In genomic region chr9:107309171-107309570, GRCm38 (mm10) we compare ENCODE assay signal across 20 mouse cellular contexts. TPM values are rescaled to one million over a fixed set of nuclear protein-coding genes. Genes with fewer than 3 reads are reported as not detected.
DNase-seq lines count a peak whose midpoint lies in the region; ATAC-seq and TF ChIP-seq lines count a peak whose summit lies in the region.
"Had no signal": no experiment of that assay in that cellular context is flagged by ENCODE, and none has a peak within 500 bp of the region (broad histone marks: within the 10 kb centered on the region; RNA-seq: fewer than 3 reads in every experiment).

No protein-coding gene starts in this region.

- ATAC-seq in CD4-positive, CD25-positive, alpha-beta regulatory T cell, adult 4 months = no peak
- ATAC-seq in heart, embryonic 12.5 days (ENCODE audit: insufficient number of reproducible peaks, low FRiP score) = no peak
- ATAC-seq in kidney, embryonic 15.5 days (replicated peaks; ENCODE audit: low FRiP score) = 0 out of 2 replicates have a peak, but pooled peaks have one; percentile 10
- ATAC-seq: forebrain, postnatal 0 days; hindbrain, embryonic 16.5 days; liver, embryonic 12.5 days had no signal

- peak; percentile 49 for DNase-seq in CD4-positive, CD25-positive, alpha-beta regulatory T cell, adult 2 months (ENCODE audit: low read depth, low spot score)
- no peak for DNase-seq in heart, adult 11 months
- DNase-seq in kidney, postnatal 36 days = no peak
- DNase-seq in lung, postnatal 14 days = no peak
- DNase-seq: cerebellum, adult 8-10 months; forebrain, postnatal 0 days; lung, adult 2 months; lung, postnatal 4 days; thymus, postnatal 14 days had no signal

- 0 out of 2 replicates have a peak overlapping the region, but pooled peaks have one; percentile 2 for H3K27ac ChIP-seq in heart, embryonic 12.5 days (ENCODE audit: poor library complexity, severe bottlenecking)
- H3K27ac ChIP-seq in kidney, embryonic 15.5 days = no peak overlapping the region
- H3K27ac ChIP-seq in olfactory bulb, adult 2 months (ENCODE audit: insufficient read depth, low read depth, low read length) = peak overlapping the region; percentile 89
- H3K27ac ChIP-seq: forebrain, embryonic 10.5 days; limb, embryonic 12.5 days; liver, embryonic 12.5 days; midbrain, embryonic 12.5 days; neural tube, embryonic 13.5 days had no signal

- H3K9ac ChIP-seq in heart, embryonic 12.5 days = no peak overlapping the region
- H3K9ac ChIP-seq in kidney, embryonic 15.5 days = no peak overlapping the region
- H3K9ac ChIP-seq: forebrain, postnatal 0 days; limb, embryonic 12.5 days; liver, embryonic 12.5 days; midbrain, embryonic 12.5 days; neural tube, embryonic 13.5 days had no signal

- no peaks in the 10 kb centered on the region for H3K27me3 ChIP-seq in heart, embryonic 12.5 days (replicated peaks)
- H3K27me3 ChIP-seq in kidney, embryonic 15.5 days = no peaks in the 10 kb centered on the region
- H3K27me3 ChIP-seq: CH12.LX; limb, embryonic 12.5 days; liver, embryonic 12.5 days; midbrain, embryonic 12.5 days; neural tube, embryonic 13.5 days had no signal

- WGBS in heart, embryonic 12.5 days = 58% methylated on average over 9 of the region's 9 CpGs
- WGBS in kidney, embryonic 15.5 days = 46% methylated on average over 9 of the region's 9 CpGs
- WGBS in olfactory bulb, adult 2 months = 92% methylated on average over 9 of the region's 9 CpGs

- no peak for TF ChIP-seq CTCF in olfactory bulb, adult 2 months (IDR thresholded peaks at IDR 0.05; ENCODE audit: insufficient read depth, low read depth, low read length)

- H3K4me2 ChIP-seq in heart, embryonic 12.5 days = no peak overlapping the region
- no peak overlapping the region for H3K4me2 ChIP-seq in kidney, embryonic 15.5 days
- H3K4me2 ChIP-seq: limb, embryonic 12.5 days; liver, embryonic 12.5 days; midbrain, embryonic 12.5 days; neural tube, embryonic 13.5 days had no signal

- TF ChIP-seq POLR2A in olfactory bulb, adult 2 months (IDR thresholded peaks at IDR 0.05; ENCODE audit: insufficient read depth, low read depth, low read length) = no peak

- no peak overlapping the region for H3K4me3 ChIP-seq in heart, embryonic 12.5 days
- H3K4me3 ChIP-seq in kidney, embryonic 15.5 days (replicated peaks) = no peak overlapping the region
- H3K4me3 ChIP-seq in olfactory bulb, adult 2 months (ENCODE audit: insufficient read depth, low read depth, low read length) = no peak overlapping the region
- H3K4me3 ChIP-seq: forebrain, embryonic 10.5 days; limb, embryonic 12.5 days; liver, embryonic 12.5 days; midbrain, embryonic 12.5 days; neural tube, embryonic 13.5 days had no signal

- H3K36me3 ChIP-seq in heart, embryonic 12.5 days = no peaks in the 10 kb centered on the region
- H3K36me3 ChIP-seq in kidney, embryonic 15.5 days = no peaks in the 10 kb centered on the region
- H3K36me3 ChIP-seq: forebrain, embryonic 10.5 days; limb, embryonic 12.5 days; liver, embryonic 12.5 days; midbrain, embryonic 12.5 days; neural tube, embryonic 13.5 days had no signal

- peaks cover 40% of the 10 kb centered on the region for H3K4me1 ChIP-seq in heart, embryonic 12.5 days (replicated peaks)
- peaks cover 44% of the 10 kb centered on the region for H3K4me1 ChIP-seq in kidney, embryonic 15.5 days
- H3K4me1 ChIP-seq in olfactory bulb, adult 2 months (ENCODE audit: control insufficient read depth, insufficient read depth, low read length) = peaks cover 43% of the 10 kb centered on the region
- H3K4me1 ChIP-seq: midbrain, embryonic 12.5 days; neural tube, embryonic 13.5 days had no signal

- H3K9me3 ChIP-seq in heart, embryonic 12.5 days (replicated peaks) = no peaks in the 10 kb centered on the region
- no peaks in the 10 kb centered on the region for H3K9me3 ChIP-seq in kidney, embryonic 15.5 days (replicated peaks)
- H3K9me3 ChIP-seq: forebrain, embryonic 10.5 days; limb, embryonic 12.5 days; liver, embryonic 12.5 days; midbrain, embryonic 12.5 days; neural tube, embryonic 13.5 days had no signal

RNA-seq across cellular contexts. Expression of gene Cish, which starts 13.3 kb away (rescaled TPM):
- 100 to 1,000 TPM; 102 to 161 TPM for polyA plus RNA-seq in CD4-positive, CD25-positive, alpha-beta regulatory T cell, adult 4 months (2017; shearing (Covaris generic))
- 15.6 and 16.4 TPM in 2 replicates for polyA plus RNA-seq in heart, embryonic 12.5 days (2016; fragmentation: Nextera tagmentation; extraction: Ambion mirVana)
- polyA plus RNA-seq in kidney, embryonic 15.5 days (2015; fragmentation: Nextera tagmentation; extraction: Ambion mirVana) = 11.1 and 14.1 TPM in 2 replicates
- not detected in 2 replicates for polyA plus RNA-seq in olfactory bulb, adult 2 months (2012; ENCODE audit: insufficient read depth, insufficient read length, low replicate concordance, missing spikeins)

RNA-seq across cellular contexts. Expression of gene Mapkapk3, which starts 19.5 kb away (rescaled TPM):
- polyA plus RNA-seq in CD4-positive, CD25-positive, alpha-beta regulatory T cell, adult 4 months (2017; shearing (Covaris generic)) = 10 to 100 TPM; 52.7 to 58.5 TPM
- 7.1 and 7.3 TPM in 2 replicates for polyA plus RNA-seq in heart, embryonic 12.5 days (2016; fragmentation: Nextera tagmentation; extraction: Ambion mirVana)
- 7.8 and 8.3 TPM in 2 replicates for polyA plus RNA-seq in kidney, embryonic 15.5 days (2015; fragmentation: Nextera tagmentation; extraction: Ambion mirVana)
- polyA plus RNA-seq in olfactory bulb, adult 2 months (2012; ENCODE audit: insufficient read depth, insufficient read length, low replicate concordance, missing spikeins) = not detected in 2 replicates

RNA-seq across cellular contexts. Expression of gene Hemk1, which starts 29.0 kb away (rescaled TPM):
- polyA plus RNA-seq in CD4-positive, CD25-positive, alpha-beta regulatory T cell, adult 4 months (2017; shearing (Covaris generic)) = 10 to 100 TPM; 27.8 to 29.1 TPM
- polyA plus RNA-seq in heart, embryonic 12.5 days (2016; fragmentation: Nextera tagmentation; extraction: Ambion mirVana) = 11.4 and 13.4 TPM in 2 replicates
- polyA plus RNA-seq in kidney, embryonic 15.5 days (2015; fragmentation: Nextera tagmentation; extraction: Ambion mirVana) = 10.9 and 11.8 TPM in 2 replicates
- not detected in 2 replicates for polyA plus RNA-seq in olfactory bulb, adult 2 months (2012; ENCODE audit: insufficient read depth, insufficient read length, low replicate concordance, missing spikeins)

RNA-seq across cellular contexts. Expression of gene 6430571L13Rik, which starts 31.2 kb away (rescaled TPM):
- polyA plus RNA-seq in CD4-positive, CD25-positive, alpha-beta regulatory T cell, adult 4 months (2017; shearing (Covaris generic)) = 1 to 10 TPM; 1.8 to 3.0 TPM
- polyA plus RNA-seq in heart, embryonic 12.5 days (2016; fragmentation: Nextera tagmentation; extraction: Ambion mirVana) = 0.55 and 1.1 TPM in 2 replicates
- 0.81 and 0.90 TPM in 2 replicates for polyA plus RNA-seq in kidney, embryonic 15.5 days (2015; fragmentation: Nextera tagmentation; extraction: Ambion mirVana)
- not detected in 2 replicates for polyA plus RNA-seq in olfactory bulb, adult 2 months (2012; ENCODE audit: insufficient read depth, insufficient read length, low replicate concordance, missing spikeins)

Comparison
In these comparisons a context has a peak if more than half of its experiments do, and no peak if none do; other contexts are left out.
1. RNA of gene Cish, which starts 13.3 kb away (polyA plus RNA-seq): 102 to 161 TPM in CD4-positive, CD25-positive, alpha-beta regulatory T cell, adult 4 months, 15.6 to 16.4 TPM in heart, embryonic 12.5 days and 11.1 to 14.1 TPM in kidney, embryonic 15.5 days; not detected in olfactory bulb, adult 2 months; every median in the first group is over 10 times any median in the second.
2. RNA of gene Hemk1, which starts 29.0 kb away (polyA plus RNA-seq): 27.8 to 29.1 TPM in CD4-positive, CD25-positive, alpha-beta regulatory T cell, adult 4 months, 11.4 to 13.4 TPM in heart, embryonic 12.5 days and 10.9 to 11.8 TPM in kidney, embryonic 15.5 days; not detected in olfactory bulb, adult 2 months; every median in the first group is over 10 times any median in the second.